Mouse (Mus musculus) cerebellum, adult 18-20 months (tissue): ENCODE data around the gene Ptpn21.
A peak's percentile ranks its signal among the peaks of the same experiment; 100 is the strongest.

Experiments used
- DNase-seq, 2 experiments: peaks; one replicate each; pipeline ENCODE4 v3.0.0; 2021

Ptpn21 gene

GRCm38 (mm10) chr12:98721030-98721429 is 16.2 kb downstream of the Ptpn21 start:
- no peak for DNase-seq

GRCm38 (mm10) chr12:98720628-98721027 is 16.6 kb downstream of the Ptpn21 start:
- peak; percentile 60 to 64 for DNase-seq

GRCm38 (mm10) chr12:98716142-98716541 is 21.1 kb downstream of the Ptpn21 start:
- no peak for DNase-seq

- DNase-seq, result no peak
Measured at GRCm38 (mm10) chr12:98714757-98715156, 22.4 kb downstream of the Ptpn21 start.

- no peak for DNase-seq
Measured at GRCm38 (mm10) chr12:98713621-98714103, 23.5 kb downstream of the Ptpn21 start.

- no peak for DNase-seq
Measured at GRCm38 (mm10) chr12:98712819-98713218, 24.4 kb downstream of the Ptpn21 start.

DNA sequence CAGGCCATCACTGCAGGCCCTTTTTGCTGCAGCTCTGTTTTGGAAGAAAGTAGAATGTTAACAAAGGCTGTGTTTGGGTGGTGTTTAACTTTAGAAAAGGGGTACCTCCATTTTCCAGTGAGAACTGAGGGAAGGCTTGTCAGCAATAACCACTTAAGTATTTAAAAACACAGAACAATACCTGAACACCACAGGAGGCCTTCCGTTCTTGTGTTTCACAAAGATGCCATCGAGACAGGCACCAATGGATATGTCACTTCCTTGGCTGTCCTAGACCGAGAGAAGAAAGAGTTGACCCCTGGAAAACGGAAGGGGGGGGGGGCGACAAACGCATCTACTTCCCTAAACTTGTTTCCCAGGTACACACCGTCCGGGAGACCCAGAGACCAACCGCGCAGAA is 33.2 kb downstream of the Ptpn21 start:
- DNase-seq, result no peak

- DNase-seq, result no peak
Measured at GRCm38 (mm10) chr12:98703554-98703953, 33.7 kb downstream of the Ptpn21 start.

DNA sequence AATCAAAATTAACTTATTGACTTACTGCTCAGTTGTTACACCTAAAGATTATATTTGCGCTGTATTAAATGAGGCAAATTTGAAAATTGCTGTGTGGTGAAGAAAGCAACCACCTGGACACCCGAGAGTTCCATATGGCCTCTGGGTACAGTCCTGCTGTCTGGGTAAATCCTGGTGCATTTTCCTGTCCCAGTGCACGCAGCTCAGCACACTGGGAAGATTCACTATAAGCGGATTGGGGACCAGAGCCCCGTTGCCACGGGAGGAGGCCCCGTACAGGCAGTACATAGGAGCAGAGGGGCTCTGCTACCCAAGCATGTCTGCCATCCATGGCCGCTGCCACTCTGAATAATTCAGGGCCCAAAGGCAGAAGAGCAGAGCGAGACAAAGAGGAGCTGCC is 35.6 kb downstream of the Ptpn21 start:
- DNase-seq, result peak; percentile 68 to 71

GRCm38 (mm10) chr12:98697202-98697601 is 40.0 kb downstream of the Ptpn21 start:
- DNase-seq, result no peak

GRCm38 (mm10) chr12:98690230-98690629 is 47.0 kb downstream of the Ptpn21 start:
- DNase-seq, result no peak

DNA sequence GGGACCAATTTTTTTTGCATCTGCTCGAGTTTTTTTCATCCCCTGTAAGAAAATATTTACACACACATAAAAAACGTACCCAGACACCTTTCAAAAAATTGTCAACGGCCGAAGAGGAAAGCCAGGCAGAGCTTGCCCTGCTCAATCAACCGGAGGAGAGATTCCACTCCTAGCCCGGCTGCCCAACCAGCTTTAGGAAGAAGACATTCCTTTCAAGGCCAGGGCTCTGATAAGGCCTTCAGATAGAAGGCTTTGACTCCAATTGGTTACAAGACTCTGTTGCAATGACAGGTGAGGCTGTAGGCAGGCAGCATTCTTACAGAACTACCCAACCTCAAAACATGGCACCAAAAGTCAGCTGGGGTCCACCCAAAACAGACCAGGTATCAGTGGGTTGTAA is 53.6 kb downstream of the Ptpn21 start:
- no peak for DNase-seq

GRCm38 (mm10) chr12:98683171-98683570 is 54.0 kb downstream of the Ptpn21 start:
- DNase-seq, result no peak

DNA sequence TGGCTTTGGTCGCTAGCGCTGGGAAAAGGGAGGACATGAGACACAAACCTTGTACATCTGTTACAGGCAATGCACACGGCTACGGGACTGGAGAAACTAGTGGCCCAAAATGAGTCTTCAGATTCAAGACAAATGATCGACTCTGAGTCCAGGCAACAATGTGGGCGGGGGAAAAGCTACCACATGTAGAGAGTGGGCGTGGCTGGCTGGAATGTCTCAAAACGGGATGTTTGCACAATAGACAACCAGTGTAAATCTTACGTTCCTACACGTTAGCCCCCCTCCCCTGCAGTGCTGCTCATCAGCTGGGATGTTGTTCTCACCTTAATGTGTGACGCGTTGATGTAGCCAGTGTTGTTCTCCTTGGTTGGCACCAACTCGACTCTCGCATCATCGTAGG is 55.0 kb downstream of the Ptpn21 start:
- DNase-seq, result no peak

DNA sequence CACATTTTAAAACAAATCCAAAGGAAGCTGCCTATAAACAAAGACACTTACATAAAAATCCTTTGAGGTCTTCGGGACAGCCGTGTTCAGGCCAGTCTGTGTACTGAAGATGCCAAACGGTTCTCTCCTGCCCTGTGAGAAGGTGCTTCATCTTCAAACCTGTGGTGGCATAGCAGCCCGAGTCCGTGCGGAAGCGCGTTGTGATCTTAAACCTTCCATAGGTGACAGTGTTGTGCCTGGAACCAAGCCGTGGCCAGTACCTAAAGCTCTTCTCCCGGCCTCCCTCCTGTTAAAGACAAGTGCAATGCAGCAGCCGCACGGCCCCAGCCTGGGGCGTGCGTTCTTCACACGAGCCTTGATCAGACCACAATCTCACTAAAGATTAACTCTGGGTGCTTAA is 57.3 kb downstream of the Ptpn21 start:
- DNase-seq, result no peak

DNA sequence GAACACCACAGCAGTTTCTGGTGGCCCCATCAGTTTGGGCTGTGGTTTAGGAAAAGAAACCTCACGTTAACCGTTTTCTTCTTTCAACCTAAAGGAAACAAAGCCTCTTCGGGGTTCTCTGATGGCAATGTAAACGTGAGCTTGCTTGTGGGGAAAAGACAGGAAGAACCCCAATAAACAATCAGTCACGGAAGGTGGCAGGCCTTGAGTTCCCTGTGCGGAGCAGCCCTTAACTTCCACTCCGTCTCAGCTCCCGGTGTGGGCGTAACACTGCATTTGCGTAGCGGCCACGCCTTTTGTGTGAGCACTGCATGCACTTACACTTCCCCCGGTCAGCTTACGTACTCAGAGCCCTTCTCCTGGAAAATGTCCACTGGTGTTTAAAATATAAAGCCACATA is 59.9 kb downstream of the Ptpn21 start:
- DNase-seq, result no peak

DNA sequence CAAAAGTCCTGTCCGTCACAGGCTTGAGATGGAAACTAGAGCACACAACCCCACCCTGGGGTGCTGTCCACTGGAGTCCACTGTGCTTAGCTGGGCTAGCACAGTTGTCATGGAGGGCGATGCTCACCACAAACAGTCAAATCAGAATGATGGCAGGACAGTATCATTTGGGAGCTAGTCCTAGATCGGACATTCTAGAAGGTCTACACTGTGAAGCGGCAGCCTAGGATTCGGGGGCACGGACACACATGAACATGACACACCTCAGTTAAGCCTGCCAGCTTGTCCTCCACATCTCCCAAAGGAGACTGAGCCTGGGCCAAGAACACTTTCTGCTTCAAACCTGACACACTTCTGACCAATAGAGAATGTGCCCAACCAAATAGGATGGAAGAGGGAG is 60.3 kb downstream of the Ptpn21 start:
- no peak for DNase-seq

DNA sequence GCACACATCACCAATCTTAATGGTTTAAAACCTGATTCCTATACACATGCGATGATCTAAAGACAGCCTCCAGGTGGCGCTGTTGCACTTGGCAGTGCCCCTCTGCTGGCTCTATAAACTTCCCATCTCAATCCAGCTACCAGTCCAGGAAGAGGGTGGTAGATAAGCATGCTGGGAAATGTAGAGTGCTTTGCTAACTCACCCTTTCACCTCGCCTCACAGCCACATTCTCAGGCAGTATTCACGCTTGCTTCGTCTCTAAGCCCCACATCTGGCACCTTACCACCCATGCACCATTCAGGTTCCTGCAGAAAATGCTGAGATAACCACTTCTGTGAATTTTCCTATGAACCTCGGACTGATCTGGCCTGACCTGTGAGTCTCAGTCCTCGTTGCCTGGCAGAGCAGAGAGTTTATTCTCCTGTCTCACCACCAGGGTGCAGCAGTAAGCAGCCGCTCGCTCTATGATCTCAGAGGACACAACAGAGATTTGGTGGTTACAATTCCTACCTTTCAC is 62.5 kb downstream of the Ptpn21 start:
- DNase-seq, result peak; percentile 80 to 84

GRCm38 (mm10) chr12:98673879-98674278 is 63.3 kb downstream of the Ptpn21 start:
- no peak for DNase-seq

GRCm38 (mm10) chr12:98670429-98670828 is 66.8 kb downstream of the Ptpn21 start:
- no peak for DNase-seq

DNA sequence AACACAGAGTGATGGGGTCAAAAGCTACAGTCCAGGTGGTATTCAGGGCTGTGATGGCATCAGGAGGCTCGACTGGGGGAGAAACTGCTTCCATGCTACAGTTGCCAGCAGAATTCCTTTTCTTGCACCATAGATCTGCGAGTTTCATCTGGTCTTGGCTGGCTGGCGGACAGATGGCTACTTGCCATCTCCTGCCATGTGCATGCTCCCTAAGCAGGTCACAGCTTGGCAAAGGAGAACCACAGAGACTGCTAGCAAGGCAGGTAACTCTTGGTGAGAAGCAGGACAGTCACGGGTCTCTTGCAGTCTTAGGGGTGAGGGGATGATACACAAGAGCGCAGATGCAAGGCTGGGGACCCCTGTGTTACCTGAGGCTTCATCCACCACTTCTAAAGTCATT is 67.3 kb downstream of the Ptpn21 start:
- peak; percentile 88 to 90 for DNase-seq

GRCm38 (mm10) chr12:98669086-98669485 is 68.1 kb downstream of the Ptpn21 start:
- DNase-seq, result no peak

- peak; percentile 53 to 64 for DNase-seq
Measured at GRCm38 (mm10) chr12:98668132-98668814, 68.9 kb downstream of the Ptpn21 start.

DNA sequence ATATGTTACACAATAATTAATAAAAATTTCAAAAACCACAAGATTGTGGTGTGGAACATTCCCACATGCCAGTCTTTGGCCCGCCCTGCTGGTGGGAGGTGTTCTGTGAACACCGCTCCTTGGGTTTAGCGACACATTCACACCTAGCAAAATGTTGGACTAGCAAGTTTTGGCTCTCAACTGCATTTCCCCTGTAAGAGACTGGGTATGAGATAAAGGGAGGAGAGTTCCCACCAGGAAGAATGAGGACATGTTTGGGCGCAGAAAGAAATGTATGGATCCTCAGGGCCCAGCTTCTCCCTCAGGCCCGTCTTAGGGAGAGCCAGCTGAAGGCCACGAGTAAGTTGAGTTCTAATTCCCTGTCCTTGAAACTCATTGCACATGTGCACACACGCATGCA is 74.6 kb downstream of the Ptpn21 start:
- DNase-seq, result no peak

DNA sequence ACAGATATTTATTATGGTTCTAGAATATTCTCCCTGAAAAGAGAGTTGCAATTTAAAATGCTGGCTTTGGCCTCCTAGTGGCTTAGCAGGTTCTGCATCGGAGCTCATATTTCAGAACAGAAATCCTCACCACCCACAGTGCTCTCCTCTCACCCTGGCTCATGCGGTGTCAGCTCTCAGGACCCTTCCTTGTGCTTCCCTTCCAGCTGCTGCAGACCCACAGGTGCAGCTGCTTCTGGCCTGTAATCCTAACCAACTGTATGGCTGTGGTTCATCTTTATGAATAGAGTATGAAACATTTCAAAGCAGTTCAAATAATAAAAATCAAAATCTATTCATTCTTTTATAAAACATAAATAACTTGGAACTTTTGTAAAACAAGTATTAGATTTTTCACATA is 80.3 kb downstream of the Ptpn21 start:
- DNase-seq, result no peak
